Mouse (Mus musculus) spleen, adult 2 months (tissue): ENCODE results near the gene Dennd5a.

Experiments used
- CTCF ChIP-seq: fragments of 200-500 bp; IDR thresholded peaks from 2 replicates; pipeline ENCODE4 v1.5.1; 2011; ENCODE audit warnings: mild to moderate bottlenecking, inconsistent platforms; ENCODE audit not compliant: insufficient read depth, insufficient read length, insufficient replicate concordance; ENCODE audit errors: extremely low read depth
- POLR2A ChIP-seq: fragments of 200-500 bp; IDR thresholded peaks from 2 replicates; pipeline ENCODE4 v1.6.1; 2011; ENCODE audit warnings: low read depth, low read length, inconsistent platforms

DNA sequence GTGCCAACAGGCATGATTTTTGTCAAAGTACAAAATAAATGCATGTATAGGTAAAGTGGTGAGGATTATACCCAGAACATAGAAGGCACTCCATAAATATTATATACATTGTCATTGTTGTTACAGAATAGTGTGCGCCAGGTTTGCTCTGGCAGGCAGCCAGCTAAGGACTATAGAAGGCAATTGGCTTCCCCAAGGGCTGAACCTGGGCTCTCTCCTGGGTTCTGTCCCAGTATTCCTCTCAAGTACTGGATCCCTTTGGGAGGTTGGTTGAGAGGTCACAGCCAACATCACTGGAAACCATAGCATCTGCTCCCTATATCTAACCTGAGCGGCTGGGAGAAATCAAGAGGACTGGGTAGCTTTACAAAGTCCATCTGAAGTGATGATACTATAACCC, 1.3 kb upstream of the Dennd5a start:
- TF ChIP-seq POLR2A (no peak), CTCF (no peak)
